Mouse (Mus musculus) splenic B cell, adult 2 months (primary cell): ENCODE data around the gene Rbm39.
"Not testable (repeated sequence)": the region's sequence is repeated elsewhere in the genome, so short reads cannot be mapped to it uniquely, and the experiment has no call there.

Source experiments
- DNase-seq: peaks from one replicate; pipeline ENCODE4 v3.0.0-alpha.2; 2011; ENCODE audit warnings: low read depth, low spot score
- H3K27me3 ChIP-seq: 2 replicates; pipeline ENCODE4 v1.6.1; 2012; ENCODE audit warnings: mild to moderate bottlenecking, low read length, moderate library complexity, mixed read lengths; ENCODE audit not compliant: control insufficient read depth, poor library complexity, insufficient read depth, severe bottlenecking
- H3K36me3 ChIP-seq: 2 replicates; pipeline ENCODE4 v1.6.1; 2012; ENCODE audit warnings: mild to moderate bottlenecking, low read length, moderate library complexity, mixed read lengths; ENCODE audit not compliant: control insufficient read depth, poor library complexity, insufficient read depth, severe bottlenecking

Rbm39 gene

GRCm38 (mm10) chr2:156146272-156146989, 33.6 kb downstream of the Rbm39 start:
- Histone ChIP-seq H3K27me3 (no peaks in the 10 kb centered on the region), H3K36me3 (peaks cover 19% of the 10 kb centered on the region)
- no peak for DNase-seq

- no peaks in the 10 kb centered on the region for H3K27me3 ChIP-seq
- DNase-seq, result no peak
Observed at GRCm38 (mm10) chr2:156145486-156146130, 34.4 kb downstream of the Rbm39 start.

GRCm38 (mm10) chr2:156143953-156144724, 35.9 kb downstream of the Rbm39 start, which contains the start of the genes Romo1 and Nfs1:
Romo1 (plus strand) TSS chr2:156144039.
Nfs1 (minus strand) TSS chr2:156144186.
- Histone ChIP-seq H3K27me3 (no peaks in the 10 kb centered on the region), H3K36me3 (peaks cover 14% of the 10 kb centered on the region)
- peak; percentile 94 for DNase-seq

More at GRCm38 (mm10) chr2:156145486-156146130, 34.4 kb downstream of the Rbm39 start:
- peaks cover 17% of the 10 kb centered on the region for H3K36me3 ChIP-seq

- Histone ChIP-seq H3K36me3 (peaks cover 11% of the 10 kb centered on the region), H3K27me3 (no peaks in the 10 kb centered on the region)
- no peak for DNase-seq
Observed at GRCm38 (mm10) chr2:156143367-156143766, 36.7 kb downstream of the Rbm39 start.

GRCm38 (mm10) chr2:156142820-156143219, 37.2 kb downstream of the Rbm39 start:
- Histone ChIP-seq H3K27me3 (no peaks in the 10 kb centered on the region), H3K36me3 (peaks cover 9% of the 10 kb centered on the region)
- DNase-seq, result no peak

- H3K27me3 ChIP-seq, result no peaks in the 10 kb centered on the region
- DNase-seq, result no peak
- H3K36me3 ChIP-seq, result peaks cover 3% of the 10 kb centered on the region; the same call in 1 of the 2 replicates
Observed at GRCm38 (mm10) chr2:156135695-156136094, 44.3 kb downstream of the Rbm39 start.

GRCm38 (mm10) chr2:156134161-156134560, 45.9 kb downstream of the Rbm39 start:
- Histone ChIP-seq H3K36me3 (peaks cover 4% of the 10 kb centered on the region), H3K27me3 (no peaks in the 10 kb centered on the region)
- DNase-seq, result no peak

GRCm38 (mm10) chr2:156126992-156127391, 53.0 kb downstream of the Rbm39 start, which contains the start of gene Gm28036:
Gm28036 (minus strand) TSS chr2:156127092.
- peaks cover 4% of the 10 kb centered on the region for H3K36me3 ChIP-seq
- no peak for DNase-seq
- no peaks in the 10 kb centered on the region for H3K27me3 ChIP-seq

GRCm38 (mm10) chr2:156123731-156124130, 56.3 kb downstream of the Rbm39 start:
- H3K36me3 ChIP-seq, result no peaks in the 10 kb centered on the region; the same call in 1 of the 2 replicates
- no peaks in the 10 kb centered on the region for H3K27me3 ChIP-seq
- no peak for DNase-seq

- H3K27me3 ChIP-seq, result no peaks in the 10 kb centered on the region
- no peak for DNase-seq
Observed at GRCm38 (mm10) chr2:156119566-156119965, 60.5 kb downstream of the Rbm39 start.

GRCm38 (mm10) chr2:156112080-156112423, 68.0 kb downstream of the Rbm39 start:
- H3K27me3 ChIP-seq, H3K36me3 ChIP-seq, DNase-seq: not testable (repeated sequence)

More at GRCm38 (mm10) chr2:156119566-156119965, 60.5 kb downstream of the Rbm39 start:
- no peaks in the 10 kb centered on the region for H3K36me3 ChIP-seq

- DNase-seq, result peak; percentile 91
Observed at GRCm38 (mm10) chr2:156111358-156112079, 68.5 kb downstream of the Rbm39 start, which contains the start of the genes Cpne1 and Rbm12. Cpne1 (minus strand) TSS chr2:156111965. Rbm12 (minus strand) TSS chr2:156111978.

GRCm38 (mm10) chr2:156110627-156111357, 69.2 kb downstream of the Rbm39 start:
- Histone ChIP-seq H3K36me3 (0 out of 2 replicates have a peak, but pooled peaks cover 2% of the 10 kb centered on the region), H3K27me3 (no peaks in the 10 kb centered on the region)
- peak; percentile 18 for DNase-seq

More at GRCm38 (mm10) chr2:156111358-156112079, 68.5 kb downstream of the Rbm39 start, which contains the start of the genes Cpne1 and Rbm12:
- H3K27me3 ChIP-seq, result no peaks in the 10 kb centered on the region
- 0 out of 2 replicates have a peak, but pooled peaks cover 2% of the 10 kb centered on the region for H3K36me3 ChIP-seq
